Mouse (Mus musculus) retina, adult 2 months (tissue): Measurements from ENCODE around the gene Gm382.

Experiments
- DNase-seq: peaks from one replicate; pipeline ENCODE4 v3.0.0-alpha.2; 2012; ENCODE audit warnings: low read depth, low spot score

The Gm382 gene

DNA sequence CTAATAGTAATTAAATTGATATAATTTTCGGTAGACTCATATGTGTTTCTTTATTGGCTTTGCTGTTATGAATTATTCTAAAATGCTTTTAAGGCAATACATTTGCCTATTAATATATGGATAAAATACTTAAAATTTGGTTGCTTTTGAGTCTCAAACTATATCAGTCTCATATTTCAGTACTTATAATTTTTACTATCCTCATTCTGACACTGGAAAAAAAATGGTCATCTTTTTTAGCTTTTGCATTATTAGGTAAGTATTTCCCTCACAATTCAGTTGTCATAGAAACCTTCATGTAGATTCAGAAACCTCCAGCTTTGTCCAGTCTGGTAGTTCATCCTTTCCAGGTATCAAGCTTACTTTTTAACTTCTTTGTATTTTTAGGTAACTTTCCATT, at the start of gene Gm382:
Gene Gm382, plus strand, starts transcription at position 301 of the 400 bp plus-strand sequence.
- DNase-seq: no peak

DNA sequence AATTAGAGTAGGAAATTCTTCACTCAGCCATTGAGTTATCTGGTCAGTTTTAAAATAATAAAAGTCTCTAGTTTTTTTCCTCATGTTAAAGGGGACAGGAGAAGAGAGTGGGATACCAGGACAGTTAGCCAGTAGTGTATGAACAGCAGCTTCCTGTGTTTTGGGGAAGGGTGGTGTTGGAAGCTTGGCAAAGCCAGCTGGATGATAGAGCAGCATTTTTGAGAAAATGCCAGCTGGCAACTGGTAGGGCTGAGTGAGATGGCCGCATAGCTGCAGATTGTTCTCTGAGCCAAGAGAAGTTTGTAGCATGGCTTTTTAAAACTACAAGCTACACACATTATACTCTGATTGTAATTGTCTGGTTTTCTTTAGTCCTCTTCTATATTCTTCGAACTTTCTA, 30.4 kb downstream of the Gm382 start:
- DNase-seq: no peak

DNA sequence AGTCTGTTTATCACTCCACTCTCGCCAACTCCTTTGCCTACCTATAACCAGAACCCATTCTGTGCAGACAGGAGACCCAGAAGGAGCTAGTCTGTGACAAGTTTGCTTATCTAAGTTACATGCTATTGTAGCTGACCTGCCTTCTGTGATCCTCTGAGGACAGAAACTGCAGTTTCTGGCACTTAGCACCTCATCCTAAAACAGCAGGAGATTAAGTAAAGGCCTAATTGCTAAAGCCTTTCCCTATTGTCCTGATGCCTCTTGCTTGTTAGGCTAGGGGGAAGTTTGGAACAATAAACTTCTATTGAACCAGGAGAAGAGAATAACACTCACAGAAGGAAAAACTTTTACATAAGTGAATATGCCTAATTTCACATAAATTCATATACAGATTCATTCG, 51.5 kb downstream of the Gm382 start:
- no peak for DNase-seq

DNA sequence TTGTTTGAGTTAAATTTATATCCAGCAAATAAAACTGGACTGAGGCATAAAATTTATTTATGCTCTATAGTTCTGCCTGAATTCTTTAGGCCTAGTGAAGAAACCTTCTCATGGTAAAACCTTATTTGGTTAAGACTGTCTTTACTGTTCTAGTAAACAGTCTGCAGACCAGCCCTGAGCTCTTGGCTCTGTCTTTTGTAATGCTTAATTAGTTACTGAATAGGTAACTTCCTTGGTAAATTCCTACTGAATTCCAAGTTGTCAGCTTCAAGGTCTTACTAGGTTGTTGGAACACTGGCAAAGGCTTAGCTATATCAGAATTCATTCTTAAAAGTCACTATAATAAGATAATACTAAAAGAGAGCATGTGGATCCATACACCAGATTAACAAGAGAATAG, 53.3 kb downstream of the Gm382 start:
- DNase-seq: no peak

DNA sequence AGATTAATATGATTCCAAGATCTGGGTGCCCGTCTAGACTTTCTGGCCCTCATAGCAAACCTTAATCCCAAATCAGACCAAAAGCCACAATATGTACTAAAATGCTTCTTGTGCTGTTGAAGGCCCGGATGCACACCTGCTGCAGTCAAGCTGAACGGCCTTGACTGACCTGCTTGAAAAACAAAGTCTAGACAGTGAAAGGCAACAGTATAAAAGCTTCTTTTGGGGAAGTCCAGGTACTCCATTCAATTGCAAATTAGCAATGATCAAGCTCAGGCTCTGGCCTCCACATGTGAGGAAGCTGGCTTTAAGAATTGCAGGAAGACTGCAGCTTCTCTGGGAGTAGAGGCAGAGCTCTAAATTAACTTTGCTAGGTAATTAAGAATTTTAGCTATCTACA, 54.2 kb downstream of the Gm382 start:
- DNase-seq: no peak

DNA sequence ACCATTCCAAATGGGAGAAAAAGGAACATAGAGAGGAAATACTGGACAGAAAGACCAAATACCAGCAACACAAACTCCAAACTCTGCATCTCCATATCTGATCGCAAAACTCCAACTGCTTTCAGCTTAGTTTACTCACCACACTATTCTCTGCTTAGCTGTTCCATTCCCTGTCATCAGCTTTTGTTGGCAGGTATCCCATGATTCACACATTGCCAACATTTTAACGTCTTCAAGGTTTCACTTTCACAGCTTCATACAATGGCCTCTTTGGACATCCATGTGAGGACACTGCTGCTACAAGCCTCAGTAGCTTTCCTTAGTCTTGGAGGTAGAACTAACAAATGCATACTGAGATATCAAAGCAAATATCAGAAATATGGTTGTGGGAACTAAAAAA, 64.6 kb downstream of the Gm382 start:
- no peak for DNase-seq
